Mouse (Mus musculus) G1E (cell line): ENCODE results near the gene Mb.

Experiments used
- CTCF ChIP-seq: IDR thresholded peaks from 2 replicates; pipeline ENCODE4 v1.5.1; 2012; ENCODE audit warnings: low read depth, low read length, inconsistent platforms, mixed read lengths
- GATA1 ChIP-seq: IDR thresholded peaks from 2 replicates; pipeline ENCODE4 v1.6.1; 2012; ENCODE audit warnings: borderline replicate concordance, low read length, inconsistent platforms, mixed read lengths
- TAL1 ChIP-seq: conservative IDR thresholded peaks from 2 replicates; pipeline ENCODE4 v1.6.1; 2012; ENCODE audit warnings: low read depth, low read length, inconsistent platforms, mixed read lengths

GRCm38 (mm10) chr15:77003173-77003867 is 47.1 kb downstream of the Mb start:
- TF ChIP-seq CTCF (no peak), GATA1 (no peak), TAL1 (no peak)
